Mouse (Mus musculus): Measurements from ENCODE around the gene Adra1d.
A peak's percentile ranks its signal among the peaks of the same experiment; 100 is the strongest.

The Adra1d gene

DNA sequence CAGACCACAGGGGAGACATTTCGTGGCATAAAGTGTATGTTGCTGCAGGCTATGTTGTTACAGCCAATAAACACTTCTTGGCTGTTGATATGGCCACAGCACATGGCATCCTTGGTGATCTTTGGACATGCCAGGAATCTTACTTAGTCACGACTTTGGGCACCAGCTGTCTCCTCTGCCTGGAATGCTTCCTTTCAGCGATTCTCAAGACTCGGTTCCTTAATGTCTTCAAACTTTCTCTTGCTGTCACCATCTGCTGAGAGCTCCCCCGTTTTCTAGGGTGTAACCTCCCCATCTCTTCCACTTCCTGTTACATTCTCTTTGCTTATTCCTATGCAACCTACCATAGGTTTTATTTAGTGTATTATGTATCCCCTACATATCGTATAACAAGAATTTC lies 22.3 kb downstream of the Adra1d start:
- no peak for DNase-seq (ENCODE audit: low spot score in 2 of 2)

GRCm38 (mm10) chr2:131538341-131538740 lies 23.7 kb downstream of the Adra1d start:
- no peak for DNase-seq (ENCODE audit: low spot score in 2 of 2)

DNA sequence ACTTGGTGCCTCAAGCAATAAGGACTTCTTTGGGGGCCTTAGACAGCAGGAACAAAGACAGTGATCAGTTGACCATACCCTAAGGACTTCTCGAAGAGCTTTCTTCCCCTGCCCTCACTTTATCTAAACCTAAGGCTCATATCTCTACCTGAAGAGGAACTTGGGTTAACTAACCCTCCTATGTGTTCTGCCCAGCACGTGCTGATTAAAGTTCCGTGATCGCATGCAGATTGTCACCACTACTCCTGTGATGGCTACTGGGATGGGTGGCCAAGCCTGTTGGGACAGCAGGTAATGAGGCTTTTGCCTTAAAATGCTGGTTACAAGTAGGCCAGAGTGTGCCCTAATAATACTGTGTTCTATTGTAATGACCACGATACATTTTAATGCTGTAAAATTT lies 26.9 kb downstream of the Adra1d start:
- DNase-seq (ENCODE audit: low spot score in 2 of 2), result no peak

- DNase-seq (ENCODE audit: low spot score in 2 of 2), result no peak
Observed at GRCm38 (mm10) chr2:131531271-131531670, 30.8 kb downstream of the Adra1d start.

- peak in 1 of 2 experiments; percentile 71 for DNase-seq (ENCODE audit: low spot score in 2 of 2)
Observed at GRCm38 (mm10) chr2:131530623-131531008, 31.5 kb downstream of the Adra1d start.

DNA sequence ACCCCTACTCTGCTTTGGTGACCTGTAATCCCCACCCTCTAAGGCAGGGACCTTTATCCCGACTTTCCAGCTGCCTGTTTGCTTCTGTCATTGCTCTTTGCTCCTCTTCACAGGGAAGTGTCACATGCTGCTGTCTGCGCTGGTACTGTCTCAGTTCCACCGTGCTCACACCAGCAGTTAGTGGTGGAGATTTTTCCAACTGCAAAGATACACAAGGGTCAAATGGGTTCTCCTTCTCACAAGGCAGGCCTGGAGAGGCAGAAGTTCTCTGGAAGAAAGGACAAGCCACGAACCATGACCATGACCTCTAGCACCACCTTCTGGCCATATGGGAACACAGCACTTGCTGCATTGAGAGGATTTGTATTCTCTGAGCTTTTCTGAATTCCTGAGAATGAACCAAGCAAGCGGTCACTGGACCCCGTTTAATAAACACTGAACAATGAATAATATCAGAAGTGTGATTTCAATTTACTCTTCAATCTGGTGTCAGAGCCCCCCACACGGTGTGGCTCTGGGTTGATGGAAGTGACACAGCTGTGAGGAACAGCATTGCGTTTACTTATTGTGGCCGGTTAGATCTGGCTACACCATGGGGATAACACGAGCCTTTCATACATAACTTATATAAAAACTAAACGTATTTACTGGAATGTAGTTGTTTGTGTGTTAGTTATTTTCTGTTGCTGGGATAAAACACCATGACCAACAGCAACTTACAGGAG lies 32.0 kb downstream of the Adra1d start:
- peak in 1 of 2 experiments; percentile 70 for DNase-seq (ENCODE audit: low spot score in 2 of 2)

DNA sequence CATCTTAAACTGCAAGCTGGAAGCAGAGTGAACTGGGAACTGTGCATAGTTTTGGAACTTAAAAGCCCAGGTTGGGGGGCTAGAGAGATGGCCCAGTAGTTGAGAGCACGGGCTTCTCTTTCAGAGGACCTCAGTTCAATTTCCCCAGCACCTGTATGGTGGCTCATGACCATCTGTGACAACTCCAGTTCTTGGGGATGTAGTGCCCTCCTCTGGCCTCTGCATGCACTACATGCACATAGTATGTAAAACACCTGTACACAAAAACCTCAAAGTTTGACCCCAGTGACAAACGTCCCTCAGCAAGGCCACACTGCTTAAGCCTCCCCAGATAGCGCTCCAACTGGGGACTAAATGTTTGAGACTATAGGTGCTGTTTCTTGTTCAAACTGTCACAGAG lies 35.0 kb downstream of the Adra1d start:
- peak; percentile 41 to 74 for DNase-seq (ENCODE audit: low spot score in 2 of 2)

DNA sequence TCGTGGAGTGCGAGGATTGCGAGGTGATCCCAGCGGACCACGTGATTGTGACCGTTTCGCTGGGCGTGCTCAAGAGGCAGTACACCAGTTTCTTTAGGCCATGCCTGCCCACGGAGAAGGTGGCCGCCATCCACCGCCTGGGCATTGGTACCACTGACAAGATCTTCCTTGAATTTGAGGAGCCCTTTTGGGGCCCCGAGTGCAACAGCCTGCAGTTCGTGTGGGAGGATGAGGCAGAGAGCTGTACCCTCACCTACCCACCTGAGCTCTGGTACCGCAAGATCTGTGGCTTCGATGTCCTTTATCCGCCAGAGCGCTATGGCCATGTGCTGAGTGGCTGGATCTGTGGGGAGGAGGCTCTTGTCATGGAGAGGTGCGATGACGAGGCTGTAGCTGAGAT lies 41.3 kb downstream of the Adra1d start:
- no peak for DNase-seq (ENCODE audit: low spot score in 2 of 2)

- DNase-seq (ENCODE audit: low spot score in 2 of 2), result no peak
Observed at GRCm38 (mm10) chr2:131518790-131519189, 43.3 kb downstream of the Adra1d start.

- DNase-seq (ENCODE audit: low spot score in 2 of 2), result no peak
Observed at GRCm38 (mm10) chr2:131517550-131517949, 44.5 kb downstream of the Adra1d start.

- no peak for DNase-seq (ENCODE audit: low spot score in 2 of 2)
Observed at GRCm38 (mm10) chr2:131514055-131514621, 47.9 kb downstream of the Adra1d start.

- no peak for DNase-seq (ENCODE audit: low spot score in 2 of 2)
Observed at GRCm38 (mm10) chr2:131513477-131513876, 48.6 kb downstream of the Adra1d start.

DNA sequence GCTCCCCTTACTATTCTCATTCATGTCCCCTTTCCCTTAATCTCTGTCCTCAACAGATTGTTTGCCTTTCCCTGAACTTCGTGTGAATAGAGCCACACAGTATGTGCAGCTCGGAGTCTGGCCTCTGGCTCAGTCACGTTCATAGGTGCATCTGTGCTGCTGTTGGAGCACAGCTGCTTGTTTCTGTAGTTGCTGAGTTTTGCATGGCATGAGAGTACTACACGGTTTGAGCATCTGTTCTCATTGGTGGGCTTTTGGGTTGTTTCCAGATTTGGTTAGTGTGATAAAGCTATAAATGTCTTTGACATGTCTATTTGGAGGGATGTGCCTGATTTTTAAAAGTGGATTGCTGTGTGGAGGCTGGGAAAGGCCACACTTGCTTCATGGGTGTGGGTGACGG lies 51.6 kb downstream of the Adra1d start:
- no peak for DNase-seq (ENCODE audit: low spot score in 2 of 2)

GRCm38 (mm10) chr2:131509671-131510313 lies 52.3 kb downstream of the Adra1d start:
- peak in 1 of 2 experiments; percentile 65 for DNase-seq (ENCODE audit: low spot score in 2 of 2)

- no peak for DNase-seq (ENCODE audit: low spot score in 2 of 2)
Observed at GRCm38 (mm10) chr2:131508501-131508900, 53.6 kb downstream of the Adra1d start.

DNA sequence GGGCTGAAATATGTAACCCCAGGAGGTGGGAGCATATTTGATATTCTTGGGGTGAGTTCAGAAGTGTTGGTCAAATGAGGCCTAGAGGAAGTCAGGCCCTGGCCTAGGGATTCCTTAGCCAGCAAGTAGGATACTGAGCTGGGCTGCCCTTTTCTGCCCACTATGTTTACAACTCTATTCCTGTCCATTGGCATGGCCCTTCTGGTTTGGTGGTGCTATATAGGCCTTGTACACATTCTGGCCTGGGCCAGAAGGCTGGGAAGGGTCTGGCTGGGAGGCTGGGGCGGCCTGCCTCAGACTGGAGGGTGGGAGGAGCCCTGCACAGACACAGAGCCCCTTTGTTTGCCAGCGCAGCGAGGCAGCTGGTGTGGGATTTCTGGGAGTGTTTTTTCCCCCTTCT lies 55.7 kb downstream of the Adra1d start:
- no peak for DNase-seq (ENCODE audit: low spot score in 2 of 2)

- DNase-seq (ENCODE audit: low spot score in 2 of 2), result no peak
Observed at GRCm38 (mm10) chr2:131505431-131505830, 56.7 kb downstream of the Adra1d start.

DNA sequence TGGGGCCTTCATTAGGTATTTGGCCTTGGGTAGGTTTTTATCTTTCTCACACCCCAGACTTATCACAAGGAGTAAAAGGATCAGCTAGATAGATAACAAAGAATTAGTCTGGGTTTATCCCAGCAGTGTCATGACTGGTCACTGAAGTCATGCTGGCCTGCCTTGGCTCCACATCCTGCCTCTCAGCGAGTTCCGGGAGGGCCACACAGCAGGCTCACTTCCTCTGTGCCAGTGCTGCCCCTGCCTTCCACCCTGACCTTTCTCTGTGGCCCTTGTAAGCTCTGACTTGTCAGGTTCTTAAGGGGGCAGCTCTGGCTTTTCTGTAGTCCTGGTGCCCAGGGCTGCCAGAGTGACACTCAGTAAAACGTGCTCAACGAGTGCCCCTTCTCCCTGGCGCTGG lies 59.5 kb downstream of the Adra1d start:
- no peak for DNase-seq (ENCODE audit: low spot score in 2 of 2)

DNA sequence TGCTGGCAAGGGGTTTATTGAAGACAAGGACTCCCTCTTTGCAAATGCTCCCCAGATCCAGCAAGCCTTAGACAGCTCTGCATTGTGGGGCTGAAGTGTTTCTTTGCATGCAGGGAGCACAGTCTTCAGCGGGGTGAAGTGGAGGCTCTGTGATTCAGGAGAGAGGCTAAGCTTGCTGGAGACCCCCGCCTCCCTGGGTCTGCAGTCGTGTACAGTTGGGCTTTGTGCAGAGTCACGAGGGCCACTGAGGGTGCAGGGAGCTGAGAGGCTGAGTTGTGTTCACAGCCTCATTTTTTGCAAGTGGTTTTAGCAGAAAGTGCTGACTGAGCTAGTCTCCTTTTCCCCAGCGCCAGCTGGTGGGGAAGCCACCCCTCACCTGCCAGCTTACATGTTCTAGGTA lies 60.2 kb downstream of the Adra1d start:
- no peak for DNase-seq (ENCODE audit: low spot score in 2 of 2)

DNA sequence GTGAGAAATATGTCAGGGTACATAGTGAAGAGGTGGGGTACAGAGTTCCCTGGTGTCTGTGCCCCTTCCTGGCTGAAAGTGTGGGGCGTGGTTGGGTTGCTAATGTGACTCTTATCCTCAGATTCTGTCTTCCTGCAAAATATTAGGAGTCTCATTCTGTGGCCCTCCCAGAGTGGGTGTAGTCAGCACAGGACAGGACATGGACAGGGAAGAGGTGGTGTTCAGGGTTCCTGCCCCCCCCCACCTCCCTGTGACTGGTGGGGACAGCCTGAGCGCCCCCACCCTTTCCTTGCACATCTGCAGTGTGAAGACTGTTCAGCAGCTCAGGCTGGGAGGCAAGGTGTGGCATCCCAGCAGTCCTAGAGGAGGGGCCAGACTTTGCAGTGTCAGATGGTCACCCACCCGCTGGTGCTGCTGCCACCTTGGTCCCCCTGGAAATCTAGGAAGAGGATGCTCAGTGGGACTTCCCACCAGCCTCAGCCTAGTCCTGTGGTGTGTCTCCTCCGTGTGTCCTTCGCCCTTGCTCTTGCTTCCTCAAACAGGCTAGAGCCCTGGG lies 62.7 kb downstream of the Adra1d start:
- peak in 1 of 2 experiments; percentile 22 for DNase-seq (ENCODE audit: low spot score in 2 of 2)

- peak in 1 of 2 experiments; percentile 24 for DNase-seq (ENCODE audit: low spot score in 2 of 2)
Observed at GRCm38 (mm10) chr2:131498219-131498618, 63.9 kb downstream of the Adra1d start.

GRCm38 (mm10) chr2:131497224-131497856 lies 64.7 kb downstream of the Adra1d start:
- peak; percentile 79 to 83 for DNase-seq (ENCODE audit: low spot score in 2 of 2)
